11 mouse cellular contexts compared by ENCODE assay signal in genomic region chr5:142881936-142882335, GRCm38 (mm10). TPM values are rescaled to one million over a fixed set of nuclear protein-coding genes. Genes with fewer than 3 reads are reported as not detected.
DNase-seq lines count a peak whose midpoint lies in the region; ATAC-seq and TF ChIP-seq lines count a peak whose summit lies in the region.
"Had no signal": no experiment of that assay in that cellular context is flagged by ENCODE, and none has a peak within 500 bp of the region (broad histone marks: within the 10 kb centered on the region; RNA-seq: fewer than 3 reads in every experiment).

No protein-coding gene starts in this region.

- H3K36me3 ChIP-seq in heart, embryonic 14.5 days (ENCODE audit: control insufficient read depth, insufficient read depth, low read length): peaks cover 46% of the 10 kb centered on the region
- peaks cover 49% of the 10 kb centered on the region for H3K36me3 ChIP-seq in ES-E14 (ENCODE audit: control insufficient read depth, insufficient read depth, low read length, poor library complexity, severe bottlenecking)
- peaks cover 26% of the 10 kb centered on the region for H3K36me3 ChIP-seq in heart, postnatal 0 days (replicated peaks; ENCODE audit: control insufficient read depth, insufficient read depth, low read length)
- no peaks in the 10 kb centered on the region for H3K36me3 ChIP-seq in thymus, adult 2 months (ENCODE audit: control insufficient read depth, insufficient read depth, low read length)

- H3K9ac ChIP-seq in heart, embryonic 14.5 days (ENCODE audit: low read length): 0 out of 2 replicates have a peak overlapping the region, but pooled peaks have one; percentile 8
- H3K9ac ChIP-seq in ES-E14 (ENCODE audit: insufficient read depth, low read depth, low read length, poor library complexity, severe bottlenecking): no peak overlapping the region
- no peak overlapping the region for H3K9ac ChIP-seq in heart, postnatal 0 days (replicated peaks; ENCODE audit: low read depth, low read length)
- H3K9ac ChIP-seq: embryonic facial prominence, embryonic 15.5 days; liver, embryonic 15.5 days had no signal

- H3K9me3 ChIP-seq in heart, embryonic 14.5 days (ENCODE audit: control insufficient read depth, low read length): no peaks in the 10 kb centered on the region
- no peaks in the 10 kb centered on the region for H3K9me3 ChIP-seq in ES-E14 (ENCODE audit: control insufficient read depth, insufficient read depth, low read depth, low read length)
- H3K9me3 ChIP-seq in heart, postnatal 0 days (replicated peaks; ENCODE audit: control insufficient read depth, low read length): no peaks in the 10 kb centered on the region
- H3K9me3 ChIP-seq: embryonic facial prominence, embryonic 15.5 days; G1E; liver, embryonic 15.5 days had no signal

- H3K27ac ChIP-seq in heart, embryonic 14.5 days (replicated peaks in 1 of 2; ENCODE audit: control insufficient read depth in 1 of 2, insufficient read depth in 1 of 2, low read depth in 2 of 2, low read length in 2 of 2): peak overlapping the region in 1 of 2 experiments; percentile 68; a peak in 2 of 4 replicates
- H3K27ac ChIP-seq in ES-E14 (ENCODE audit: insufficient read depth, low read depth, low read length, poor library complexity, severe bottlenecking): peak overlapping the region; percentile 34; the same call in 1 of the 2 replicates
- H3K27ac ChIP-seq in heart, postnatal 0 days (ENCODE audit: low read depth): peak overlapping the region; percentile 60
- H3K27ac ChIP-seq in thymus, adult 2 months (ENCODE audit: control insufficient read depth, insufficient read depth, low read length): no peak overlapping the region
- H3K27ac ChIP-seq: embryonic facial prominence, embryonic 15.5 days; liver, embryonic 15.5 days had no signal

- H3K4me3 ChIP-seq in heart, embryonic 14.5 days (ENCODE audit: control insufficient read depth in 1 of 2, insufficient read depth in 1 of 2, low read depth in 1 of 2, low read length in 2 of 2): no peak overlapping the region
- H3K4me3 ChIP-seq in ES-E14 (ENCODE audit: insufficient read depth in 1 of 2, low read depth in 1 of 2, low read length in 2 of 2, poor library complexity in 1 of 2, severe bottlenecking in 1 of 2): no peak overlapping the region
- H3K4me3 ChIP-seq in heart, postnatal 0 days (ENCODE audit: low read depth, low read length): no peak overlapping the region
- no peak overlapping the region for H3K4me3 ChIP-seq in thymus, adult 2 months (ENCODE audit: control insufficient read depth, insufficient read depth, low read length)
- H3K4me3 ChIP-seq: embryonic facial prominence, embryonic 15.5 days; liver, embryonic 15.5 days had no signal

- TF ChIP-seq CTCF in heart, postnatal 0 days (IDR thresholded peaks at IDR 0.05; ENCODE audit: low read depth): no peak
- TF ChIP-seq CTCF in thymus, adult 2 months (IDR thresholded peaks at IDR 0.05; ENCODE audit: borderline replicate concordance, control insufficient read depth, extremely low read depth, insufficient read depth, low read length, poor library complexity): no peak

- WGBS in heart, embryonic 14.5 days: 72% methylated on average over 8 of the region's 8 CpGs
- 61% methylated on average over 8 of the region's 8 CpGs for WGBS in heart, postnatal 0 days
- WGBS in thymus, adult 2 months: 47% methylated on average over 8 of the region's 8 CpGs

- no peaks in the 10 kb centered on the region for H3K27me3 ChIP-seq in heart, embryonic 14.5 days (ENCODE audit: control insufficient read depth, insufficient read depth, low read length)
- H3K27me3 ChIP-seq in heart, postnatal 0 days (ENCODE audit: control insufficient read depth, insufficient read depth, low read length): no peaks in the 10 kb centered on the region
- H3K27me3 ChIP-seq in thymus, adult 2 months (ENCODE audit: control insufficient read depth, insufficient read depth, low read length): no peaks in the 10 kb centered on the region
- H3K27me3 ChIP-seq: embryonic facial prominence, embryonic 15.5 days; liver, embryonic 15.5 days had no signal

- ATAC-seq in heart, embryonic 14.5 days (ENCODE audit: insufficient number of reproducible peaks, insufficient read depth, low FRiP score, low read depth): no peak
- ATAC-seq in heart, postnatal 0 days (ENCODE audit: insufficient read depth, low read depth): no peak

- no peak for DNase-seq in heart, adult 8-10 months (ENCODE audit: low spot score)
- no peak for DNase-seq in ES-E14 (ENCODE audit: low read depth, low spot score)
- no peak for DNase-seq in heart, postnatal 0 days (ENCODE audit: low spot score)
- peak; percentile 38 to 78 for DNase-seq in kidney, postnatal 25 days
- DNase-seq in thymus, adult 2 months: no peak
- DNase-seq in right cerebral cortex, postnatal 4 days: no peak
- DNase-seq in right cerebral cortex, adult 2 months (ENCODE audit: low spot score in 2 of 2): no peak

- peaks cover 3 to 18% of the 10 kb centered on the region in 2 experiments; a peak in 3 of 4 replicates for H3K4me1 ChIP-seq in heart, embryonic 14.5 days (ENCODE audit: control insufficient read depth in 2 of 2, insufficient read depth in 2 of 2, low read length in 2 of 2)
- peaks cover 0 to 24% of the 10 kb centered on the region in 2 experiments; a peak in 2 of 4 replicates for H3K4me1 ChIP-seq in ES-E14 (ENCODE audit: control insufficient read depth in 2 of 2, insufficient read depth in 2 of 2, low read length in 2 of 2, poor library complexity in 1 of 2)
- peaks cover 4% of the 10 kb centered on the region; the same call in 1 of the 2 replicates for H3K4me1 ChIP-seq in heart, postnatal 0 days (ENCODE audit: control insufficient read depth, insufficient read depth)
- H3K4me1 ChIP-seq in thymus, adult 2 months (replicated peaks; ENCODE audit: control insufficient read depth, insufficient read depth, low read length): peaks cover 32% of the 10 kb centered on the region

- no peak for TF ChIP-seq POLR2A in thymus, adult 2 months (IDR thresholded peaks at IDR 0.05; ENCODE audit: control insufficient read depth, extremely low read depth, insufficient read depth, low read length, poor library complexity)

- no peak overlapping the region for H3K4me2 ChIP-seq in heart, embryonic 14.5 days (ENCODE audit: low read length)
- H3K4me2 ChIP-seq in heart, postnatal 0 days (ENCODE audit: low read depth, low read length): no peak overlapping the region
- H3K4me2 ChIP-seq: embryonic facial prominence, embryonic 15.5 days; liver, embryonic 15.5 days had no signal

- in situ Hi-C loops in ES-E14 (cut with MboI; ENCODE audit: low sequenced_read_pairs in 2 of 2, unreplicated experiment in 2 of 2): no loop called here

- TF ChIP-seq EP300 in heart, postnatal 0 days (IDR thresholded peaks at IDR 0.05; ENCODE audit: low read depth): no peak

TF ChIP-seq in ES-E14, 5 proteins besides CTCF, POLR2A, EP300 and RAD21:
- TF ChIP-seq MAFK (IDR thresholded peaks at IDR 0.05; ENCODE audit: insufficient read depth, low read depth, low read length): no peak
- TF ChIP-seq CHD2 (IDR thresholded peaks at IDR 0.05; ENCODE audit: low read depth, low read length): no peak

RNA-seq across cellular contexts. Expression of gene Fbxl18, which starts 13.3 kb away (rescaled TPM):
- polyA plus RNA-seq in heart, embryonic 14.5 days (2014; fragmentation: Nextera tagmentation; extraction: Ambion mirVana): 5.5 and 7.2 TPM in 2 replicates
- total RNA-seq in heart, adult 8-10 months (2022): 1 to 10 TPM; 3.7 to 5.2 (median 4.7) TPM
- total RNA-seq in ES-E14 (2012; rRNA removed): 20.1 and 27.1 TPM in 2 replicates
- 12.5 and 17.8 TPM in 2 replicates for total RNA-seq in heart, postnatal 0 days (2014; rRNA removed; ENCODE audit: low replicate concordance)
- 6.8 and 7.3 TPM in 2 replicates for polyA plus RNA-seq in heart, postnatal 0 days (2015; fragmentation: Nextera tagmentation; extraction: Ambion mirVana)
- polyA plus RNA-seq in thymus, adult 2 months (2012; rRNA removed): 25.8 and 29.9 TPM in 2 replicates

RNA-seq across cellular contexts. Expression of gene Actb, which starts 24.6 kb away (rescaled TPM):
- polyA plus RNA-seq in heart, embryonic 14.5 days (2014; fragmentation: Nextera tagmentation; extraction: Ambion mirVana): 5,159 and 5,554 TPM in 2 replicates
- total RNA-seq in heart, adult 8-10 months (2022): 100 to 1,000 TPM; 461 to 845 (median 654) TPM
- total RNA-seq in ES-E14 (2012; rRNA removed): 3,755 and 4,692 TPM in 2 replicates
- total RNA-seq in heart, postnatal 0 days (2014; rRNA removed; ENCODE audit: low replicate concordance): 2,129 and 2,574 TPM in 2 replicates
- polyA plus RNA-seq in heart, postnatal 0 days (2015; fragmentation: Nextera tagmentation; extraction: Ambion mirVana): 4,473 and 4,544 TPM in 2 replicates
- polyA plus RNA-seq in thymus, adult 2 months (2012; rRNA removed): 6,903 and 9,637 TPM in 2 replicates

Comparison
In these comparisons a context has a peak if more than half of its experiments do, and no peak if none do; other contexts are left out.
1. DNase-seq: peak in kidney, postnatal 25 days (2 of 2); none in heart, adult 8-10 months (single experiment), ES-E14 (single experiment), heart, postnatal 0 days (single experiment), thymus, adult 2 months (single experiment), right cerebral cortex, postnatal 4 days (single experiment) and right cerebral cortex, adult 2 months (0 of 2).